Mouse (Mus musculus) small intestine, adult 2 months (tissue): Measurements from ENCODE around the gene Gm45233.

Source experiments
- CTCF ChIP-seq: fragments of 200-500 bp; IDR thresholded peaks from 2 replicates; pipeline ENCODE4 v1.5.1; 2012; ENCODE audit warnings: low read depth, mild to moderate bottlenecking, control low read depth, inconsistent platforms, low read length, moderate library complexity, mixed read lengths; ENCODE audit not compliant: insufficient replicate concordance, insufficient read length; ENCODE audit errors: extremely low read depth
- POLR2A ChIP-seq: fragments of 200-500 bp; IDR thresholded peaks from 2 replicates; pipeline ENCODE4 v1.6.1; 2012; ENCODE audit warnings: low read depth, mild to moderate bottlenecking, control low read depth, inconsistent platforms, low read length, moderate library complexity

- no peak for TF ChIP-seq POLR2A
- TF ChIP-seq CTCF: no peak
Observed at GRCm38 (mm10) chr7:43432891-43433290, 11.0 kb upstream of the Gm45233 start.
